Mouse (Mus musculus): ENCODE measurements around the gene Nectin4. TPM values are rescaled to one million over a fixed set of nuclear protein-coding genes. Genes with fewer than 3 reads are reported as not detected.

Nectin4 gene
- polyA plus RNA-seq, 1 experiment = 0.06 TPM

DNA sequence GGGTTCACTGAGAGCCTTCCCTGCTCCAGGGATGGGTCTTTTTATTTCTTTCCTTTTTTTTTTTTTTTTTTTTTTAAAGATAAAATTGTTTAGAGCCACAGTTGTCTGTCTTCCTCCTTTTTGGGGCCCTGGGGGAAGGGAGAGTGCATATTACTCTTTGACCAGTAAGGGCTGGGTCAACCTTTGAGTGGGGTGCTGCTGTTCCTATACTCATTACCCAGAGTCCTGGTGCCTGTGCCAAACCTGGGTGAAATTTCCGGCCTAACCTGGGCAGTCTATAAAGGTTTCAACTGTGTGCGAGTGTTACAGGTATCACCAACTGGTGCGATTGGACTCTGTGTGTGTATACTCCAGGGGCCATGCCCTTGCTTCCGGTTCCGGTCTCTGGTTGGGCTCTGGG lies 48.8 kb downstream of the Nectin4 start, which contains the start of gene Tstd1:
TSS of gene Tstd1 (plus strand) at position 213 of the 400 bp plus-strand sequence.
- H3K36me3 ChIP-seq (ENCODE audit: control insufficient read depth, insufficient read depth) = peaks cover 33% of the 10 kb centered on the region

GRCm38 (mm10) chr1:171419291-171419882 lies 49.5 kb downstream of the Nectin4 start:
- H3K79me2 ChIP-seq (ENCODE audit: control insufficient read depth, insufficient read depth) = peaks cover 10% of the 10 kb centered on the region
- H3K79me3 ChIP-seq (ENCODE audit: low read depth) = peaks cover 3% of the 10 kb centered on the region
- H3K27me3 ChIP-seq (ENCODE audit: control insufficient read depth, insufficient read depth, insufficient read length) = no peaks in the 10 kb centered on the region
- no peak overlapping the region for H3K4me3 ChIP-seq (ENCODE audit: insufficient read depth, poor library complexity, severe bottlenecking)
- TF ChIP-seq MYOD1 (IDR thresholded peaks at IDR 0.05; ENCODE audit: control insufficient read depth, insufficient read length, low read depth) (no peak), MYOG (IDR thresholded peaks at IDR 0.05; ENCODE audit: control insufficient read depth, extremely low read depth, insufficient read length) (no peak), CEBPB (IDR thresholded peaks at IDR 0.05; ENCODE audit: low read depth) (no peak), FOSL1 (IDR thresholded peaks at IDR 0.05; ENCODE audit: insufficient read depth, low read length, poor library complexity, severe bottlenecking) (no peak), MAX (IDR thresholded peaks at IDR 0.05) (no peak), CTCF (IDR thresholded peaks at IDR 0.05; ENCODE audit: control insufficient read depth, insufficient read depth, insufficient read length) (no peak), USF1 (IDR thresholded peaks at IDR 0.05; ENCODE audit: low read depth) (no peak)
- peaks cover 33% of the 10 kb centered on the region for H3K36me3 ChIP-seq (ENCODE audit: control insufficient read depth, insufficient read depth)
- H3ac ChIP-seq (ENCODE audit: control insufficient read depth, insufficient read length, low read depth) = no peak overlapping the region

More for the DNA sequence above, 48.8 kb downstream of the Nectin4 start, which contains the start of gene Tstd1:
- peaks cover 18% of the 10 kb centered on the region for H3K79me2 ChIP-seq (ENCODE audit: control insufficient read depth, insufficient read depth)
- H3ac ChIP-seq (ENCODE audit: control insufficient read depth, insufficient read length, low read depth) = no peak within 1 kb of the TSS
- no peak for TF ChIP-seq CEBPB (IDR thresholded peaks at IDR 0.05; ENCODE audit: low read depth)
- no peak for TF ChIP-seq FOSL1 (IDR thresholded peaks at IDR 0.05; ENCODE audit: insufficient read depth, low read length, poor library complexity, severe bottlenecking)
- no peak for TF ChIP-seq MAX (IDR thresholded peaks at IDR 0.05)
- TF ChIP-seq MYOG (IDR thresholded peaks at IDR 0.05; ENCODE audit: control insufficient read depth, extremely low read depth, insufficient read length) = no peak
- no peak for TF ChIP-seq CTCF (IDR thresholded peaks at IDR 0.05; ENCODE audit: control insufficient read depth, insufficient read depth, insufficient read length)
- TF ChIP-seq USF1 (IDR thresholded peaks at IDR 0.05; ENCODE audit: low read depth) = no peak
- no peak for TF ChIP-seq MYOD1 (IDR thresholded peaks at IDR 0.05; ENCODE audit: control insufficient read depth, insufficient read length, low read depth)
- H3K4me3 ChIP-seq (ENCODE audit: insufficient read depth, poor library complexity, severe bottlenecking) = no peak within 1 kb of the TSS
- H3K79me3 ChIP-seq (ENCODE audit: low read depth) = peaks cover 10% of the 10 kb centered on the region
- no peaks in the 10 kb centered on the region for H3K27me3 ChIP-seq (ENCODE audit: control insufficient read depth, insufficient read depth, insufficient read length)

- Histone ChIP-seq H3K4me3 (ENCODE audit: insufficient read depth, poor library complexity, severe bottlenecking) (no peak overlapping the region), H3K36me3 (ENCODE audit: control insufficient read depth, insufficient read depth) (peaks cover 33% of the 10 kb centered on the region), H3ac (ENCODE audit: control insufficient read depth, insufficient read length, low read depth) (no peak overlapping the region), H3K79me2 (ENCODE audit: control insufficient read depth, insufficient read depth) (peaks cover 5% of the 10 kb centered on the region), H3K79me3 (ENCODE audit: low read depth) (peaks cover 2% of the 10 kb centered on the region), H3K27me3 (ENCODE audit: control insufficient read depth, insufficient read depth, insufficient read length) (no peaks in the 10 kb centered on the region)
- no peak for TF ChIP-seq MYOD1 (IDR thresholded peaks at IDR 0.05; ENCODE audit: control insufficient read depth, insufficient read length, low read depth)
- TF ChIP-seq MYOG (IDR thresholded peaks at IDR 0.05; ENCODE audit: control insufficient read depth, extremely low read depth, insufficient read length) = no peak
- TF ChIP-seq FOSL1 (IDR thresholded peaks at IDR 0.05; ENCODE audit: insufficient read depth, low read length, poor library complexity, severe bottlenecking) = no peak
- no peak for TF ChIP-seq MAX (IDR thresholded peaks at IDR 0.05)
- TF ChIP-seq CTCF (IDR thresholded peaks at IDR 0.05; ENCODE audit: control insufficient read depth, insufficient read depth, insufficient read length) = no peak
- TF ChIP-seq CEBPB (IDR thresholded peaks at IDR 0.05; ENCODE audit: low read depth) = no peak
- TF ChIP-seq USF1 (IDR thresholded peaks at IDR 0.05; ENCODE audit: low read depth) = no peak
Measured at GRCm38 (mm10) chr1:171419905-171420304, 50.0 kb downstream of the Nectin4 start.

GRCm38 (mm10) chr1:171422504-171423095 lies 52.7 kb downstream of the Nectin4 start:
- H3K4me3 ChIP-seq (ENCODE audit: insufficient read depth, poor library complexity, severe bottlenecking) = no peak overlapping the region
- TF ChIP-seq CEBPB (IDR thresholded peaks at IDR 0.05; ENCODE audit: low read depth) (no peak), USF1 (IDR thresholded peaks at IDR 0.05; ENCODE audit: low read depth) (no peak), MYOG (IDR thresholded peaks at IDR 0.05; ENCODE audit: control insufficient read depth, extremely low read depth, insufficient read length) (no peak), CTCF (IDR thresholded peaks at IDR 0.05; ENCODE audit: control insufficient read depth, insufficient read depth, insufficient read length) (no peak), MYOD1 (IDR thresholded peaks at IDR 0.05; ENCODE audit: control insufficient read depth, insufficient read length, low read depth) (no peak), FOSL1 (IDR thresholded peaks at IDR 0.05; ENCODE audit: insufficient read depth, low read length, poor library complexity, severe bottlenecking) (no peak), MAX (IDR thresholded peaks at IDR 0.05) (no peak)
- peaks cover 24% of the 10 kb centered on the region for H3K36me3 ChIP-seq (ENCODE audit: control insufficient read depth, insufficient read depth)
- no peaks in the 10 kb centered on the region for H3K79me3 ChIP-seq (ENCODE audit: low read depth)
- H3K79me2 ChIP-seq (ENCODE audit: control insufficient read depth, insufficient read depth) = no peaks in the 10 kb centered on the region
- H3K27me3 ChIP-seq (ENCODE audit: control insufficient read depth, insufficient read depth, insufficient read length) = no peaks in the 10 kb centered on the region
- H3ac ChIP-seq (ENCODE audit: control insufficient read depth, insufficient read length, low read depth) = no peak overlapping the region

- TF ChIP-seq MYOG (IDR thresholded peaks at IDR 0.05; ENCODE audit: control insufficient read depth, extremely low read depth, insufficient read length) (no peak), CEBPB (IDR thresholded peaks at IDR 0.05; ENCODE audit: low read depth) (no peak), MYOD1 (IDR thresholded peaks at IDR 0.05; ENCODE audit: control insufficient read depth, insufficient read length, low read depth) (no peak), MAX (IDR thresholded peaks at IDR 0.05) (no peak), USF1 (IDR thresholded peaks at IDR 0.05; ENCODE audit: low read depth) (no peak)
- H3ac ChIP-seq (ENCODE audit: control insufficient read depth, insufficient read length, low read depth) = no peak overlapping the region
- H3K36me3 ChIP-seq (ENCODE audit: control insufficient read depth, insufficient read depth) = peaks cover 5% of the 10 kb centered on the region
- no peaks in the 10 kb centered on the region for H3K79me3 ChIP-seq (ENCODE audit: low read depth)
- H3K4me3 ChIP-seq (ENCODE audit: insufficient read depth, poor library complexity, severe bottlenecking) = no peak overlapping the region
- no peaks in the 10 kb centered on the region for H3K27me3 ChIP-seq (ENCODE audit: control insufficient read depth, insufficient read depth, insufficient read length)
- no peaks in the 10 kb centered on the region for H3K79me2 ChIP-seq (ENCODE audit: control insufficient read depth, insufficient read depth)
Measured at GRCm38 (mm10) chr1:171424638-171425037, 54.7 kb downstream of the Nectin4 start.

All from C2C12 (cell line).